Mouse (Mus musculus): ENCODE data around the gene Irgm2.

GRCm38 (mm10) chr11:58171459-58172091 lies 27.8 kb upstream of the Irgm2 start, which contains the start of gene Mrpl22:
- TF ChIP-seq CTCF (IDR thresholded peaks at IDR 0.05; ENCODE audit: extremely low read depth, insufficient read depth, insufficient read length, insufficient replicate concordance) (no peak), POLR2A (IDR thresholded peaks at IDR 0.05; ENCODE audit: low read depth, low read length) (peak; percentile 29; the same call in 1 of the 2 replicates)

Measured in spleen, adult 2 months (tissue).